Mouse (Mus musculus) cerebellum, adult (tissue): ENCODE measurements around the gene Cryzl1.

Source experiments
- ATAC-seq: cut with Nextera tagmentation; 2 replicates; pipeline ENCODE4 v1.9.2; 2017; ENCODE audit warnings: mild to moderate bottlenecking, moderate library complexity, mixed read lengths; ENCODE audit not compliant: insufficient number of reproducible peaks, low FRiP score, low TSS enrichment

Gene Cryzl1

DNA sequence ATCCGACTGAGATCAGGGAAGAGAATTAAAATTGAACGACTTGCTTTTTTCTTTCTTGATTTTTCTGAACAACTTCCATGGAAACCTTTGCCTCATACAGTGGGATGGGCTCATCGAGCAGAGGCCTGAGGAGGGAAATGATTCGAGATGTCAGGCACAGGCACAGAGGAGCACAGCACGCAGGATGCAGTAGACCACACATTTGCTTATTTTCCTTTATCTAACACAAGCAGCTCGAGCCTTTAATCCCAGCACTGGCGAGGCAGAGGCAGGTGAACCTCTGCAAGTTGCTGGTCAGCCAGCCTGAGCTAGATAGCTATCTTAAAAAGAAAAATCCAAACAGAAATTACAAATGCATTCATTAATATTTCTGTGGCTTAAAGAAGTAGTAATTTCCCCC lies 39.0 kb downstream of the Cryzl1 start:
- ATAC-seq, result no peak

DNA sequence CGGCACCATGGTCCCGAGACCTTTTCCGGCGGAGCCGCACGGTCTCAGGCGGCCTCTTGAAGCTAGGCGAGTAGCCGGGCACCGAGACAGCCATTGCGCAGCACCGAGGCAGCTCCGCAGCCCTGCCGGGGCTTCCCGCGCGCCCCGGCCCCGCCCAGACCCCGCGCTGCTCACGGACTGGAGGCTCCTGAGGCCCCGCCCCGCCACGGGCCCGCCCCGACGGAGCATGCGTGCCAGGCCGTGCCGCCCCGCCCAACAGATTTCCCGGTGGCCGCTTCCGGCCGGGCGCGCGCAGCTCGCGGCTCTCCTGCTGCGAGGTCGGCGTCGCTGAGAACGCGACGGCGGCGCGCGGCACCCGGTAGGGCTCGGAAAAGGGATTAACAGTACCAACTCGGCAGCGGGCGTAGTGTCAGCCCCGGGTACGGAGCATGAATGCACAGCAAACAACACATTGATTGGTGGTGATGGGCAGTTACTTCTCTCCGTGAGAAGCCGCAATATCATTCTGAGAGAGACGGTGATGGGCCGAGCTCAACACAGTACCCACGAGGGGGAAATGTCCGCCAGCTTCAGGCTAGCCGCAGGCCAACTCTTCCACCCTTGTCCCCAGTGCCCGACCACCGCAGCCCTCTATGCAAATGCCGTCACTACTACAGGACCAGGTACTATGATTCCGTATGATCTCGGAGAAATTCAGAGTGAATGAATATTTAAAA lies 40.0 kb downstream of the Cryzl1 start, which contains the start of gene Donson:
Donson (minus strand) TSS at position 152 of the 716 bp plus-strand sequence.
- ATAC-seq, result peak; percentile 95

DNA sequence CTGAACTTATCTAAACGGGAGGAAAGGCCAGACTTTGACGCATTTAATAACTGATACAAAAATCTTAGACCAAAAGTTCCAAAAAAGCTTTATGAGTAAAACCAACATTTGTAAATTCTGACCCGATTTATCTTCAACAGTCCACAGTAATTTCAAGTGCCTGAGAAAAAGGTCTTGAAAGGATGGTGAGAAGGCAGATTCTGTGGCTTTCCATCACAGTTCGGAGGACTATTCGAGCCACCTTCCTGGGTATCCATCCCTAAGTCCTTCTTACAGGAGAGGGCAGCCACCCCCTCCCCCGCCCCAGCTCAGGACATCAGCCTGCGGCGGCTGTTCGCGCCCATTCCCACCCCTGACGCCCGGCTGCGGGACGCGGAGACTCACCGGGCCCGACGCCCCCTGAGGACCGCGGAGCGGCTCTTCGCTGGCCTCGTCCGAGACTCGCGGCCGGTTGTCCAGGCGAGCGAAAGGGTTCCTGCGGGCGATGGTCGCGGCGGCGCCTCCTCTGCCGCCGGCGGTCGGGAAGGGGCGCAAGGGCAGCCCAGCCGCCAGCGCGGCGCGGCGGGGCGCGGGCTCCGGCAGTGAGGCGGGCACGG lies 40.7 kb downstream of the Cryzl1 start:
- no peak; the same call in 1 of the 2 replicates for ATAC-seq

DNA sequence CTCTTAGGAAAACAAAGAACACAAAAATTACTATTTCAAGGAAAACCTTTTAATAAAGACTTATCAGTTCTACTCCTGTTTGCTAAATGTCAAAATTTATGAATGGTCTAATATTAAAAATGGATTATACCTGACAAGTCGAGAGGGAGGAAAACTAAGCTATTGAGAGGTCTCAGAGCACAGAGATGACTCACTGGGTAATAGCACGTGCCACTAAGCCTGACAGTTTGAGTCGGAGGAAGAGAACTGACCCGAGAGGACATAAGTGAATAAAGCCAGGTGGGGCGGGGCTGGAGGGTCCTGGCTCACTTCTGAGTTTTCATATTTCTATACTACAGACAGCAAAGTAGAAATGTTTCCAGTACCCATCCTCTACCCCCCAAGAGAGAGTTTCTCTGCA lies 42.4 kb downstream of the Cryzl1 start:
- ATAC-seq, result no peak

DNA sequence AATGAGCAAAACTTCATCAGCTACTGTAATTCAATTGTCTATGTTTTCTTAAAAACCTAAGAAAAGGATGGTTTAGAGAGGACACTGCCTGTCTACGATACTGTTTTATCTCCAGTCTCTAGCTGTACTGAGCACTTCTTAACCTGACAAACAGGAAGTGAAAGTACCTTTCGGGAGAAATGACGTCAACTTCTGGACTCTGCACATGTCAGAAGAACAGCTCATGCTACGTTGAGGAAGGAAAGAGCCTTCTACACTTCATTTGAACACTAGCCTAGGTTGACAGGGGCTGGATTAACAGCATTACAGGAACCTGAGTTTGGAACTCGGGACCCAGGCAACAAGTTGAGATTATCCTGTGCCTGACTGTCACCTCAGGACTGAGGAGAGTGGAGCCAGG lies 43.2 kb downstream of the Cryzl1 start:
- ATAC-seq, result no peak

DNA sequence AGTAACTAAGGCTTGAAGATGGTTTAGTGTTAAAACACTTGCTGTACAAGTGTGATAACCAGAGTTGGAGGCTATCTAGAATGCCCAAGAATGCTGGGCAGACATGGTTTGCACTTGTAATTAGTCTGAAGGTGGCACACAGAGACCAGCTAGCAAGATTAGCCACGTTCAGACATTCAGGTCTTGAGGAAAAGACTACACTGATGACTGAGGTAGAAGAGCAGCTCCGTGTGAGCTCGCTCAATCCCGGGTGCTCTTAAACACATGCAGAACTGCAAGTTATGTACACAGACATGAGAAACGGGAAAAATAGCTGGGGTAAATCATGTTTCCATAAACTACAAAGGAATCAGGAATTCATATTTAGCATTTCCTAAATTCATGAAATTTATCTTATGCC lies 48.1 kb downstream of the Cryzl1 start:
- ATAC-seq, result no peak

DNA sequence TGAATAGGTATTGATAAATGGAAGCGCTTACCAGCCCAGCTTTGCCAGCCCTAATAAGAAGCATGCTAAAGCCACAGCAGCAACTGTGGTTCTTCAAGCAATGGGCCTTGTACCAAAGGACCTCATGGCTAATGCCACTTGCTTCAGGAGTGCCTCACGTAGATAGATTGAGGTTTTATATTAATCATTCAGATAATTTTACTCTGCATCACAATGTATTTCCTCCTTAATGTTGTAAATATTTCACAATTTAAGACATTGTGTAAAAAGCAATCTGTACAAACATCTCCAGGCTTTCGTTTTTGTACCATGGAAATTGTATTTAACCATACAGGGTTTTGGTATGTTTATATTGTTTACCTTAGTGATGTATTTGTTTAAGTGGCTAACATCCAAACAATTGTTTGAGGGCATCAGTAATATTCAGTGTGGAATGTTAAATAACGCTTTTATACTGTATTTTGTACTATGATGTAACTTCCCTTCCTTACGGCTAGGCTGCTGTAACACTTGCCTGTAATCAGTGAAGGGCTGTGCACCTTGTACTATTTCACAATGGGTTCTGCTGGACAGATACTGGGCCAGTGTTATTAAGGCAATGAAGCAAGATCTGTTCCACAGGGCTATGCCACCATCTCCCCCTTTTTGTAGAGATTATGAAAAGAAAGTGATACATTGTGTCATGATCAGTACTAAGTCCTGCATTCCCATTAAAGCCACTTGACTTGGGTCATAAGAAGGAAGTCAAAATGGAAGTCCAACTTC lies 50.4 kb downstream of the Cryzl1 start:
- ATAC-seq, result no peak

DNA sequence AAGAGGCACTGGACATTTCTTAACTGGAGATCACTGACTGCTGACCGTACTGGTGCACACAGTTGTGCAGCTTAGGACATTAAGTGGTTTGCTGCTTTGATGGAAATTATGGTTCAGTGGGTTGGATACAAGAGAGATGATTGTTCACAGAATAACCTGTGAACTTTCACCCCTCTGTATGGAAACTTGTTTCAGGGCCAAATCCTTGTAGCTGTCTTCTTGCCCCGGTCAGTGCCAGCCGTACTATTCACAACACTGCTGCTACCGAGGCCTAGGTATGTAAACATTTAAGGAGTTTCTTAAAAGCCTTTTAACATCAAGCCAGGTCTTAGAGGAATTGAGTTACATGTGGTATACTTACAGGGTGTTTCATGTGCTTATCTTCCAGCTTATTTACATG lies 54.3 kb downstream of the Cryzl1 start:
- no peak for ATAC-seq

DNA sequence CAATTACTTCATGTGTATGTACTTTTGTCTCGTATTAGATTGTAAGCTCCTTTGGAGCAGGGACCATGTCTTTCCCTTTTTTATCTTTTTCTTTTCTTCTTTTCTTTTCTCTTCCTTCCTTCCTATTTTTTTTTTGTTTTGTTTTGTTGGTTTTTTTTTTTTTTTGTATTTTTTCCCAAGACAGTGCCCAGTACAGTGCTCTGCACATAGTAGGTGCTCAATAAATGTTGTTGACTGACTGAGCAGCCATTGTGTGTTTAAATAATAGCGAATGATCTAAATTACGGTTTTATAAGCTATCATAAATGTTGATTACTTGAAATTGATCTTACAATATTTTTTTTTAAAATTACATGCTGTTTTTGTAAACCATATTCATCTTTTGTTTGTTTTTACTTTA lies 65.0 kb downstream of the Cryzl1 start:
- ATAC-seq, result no peak

DNA sequence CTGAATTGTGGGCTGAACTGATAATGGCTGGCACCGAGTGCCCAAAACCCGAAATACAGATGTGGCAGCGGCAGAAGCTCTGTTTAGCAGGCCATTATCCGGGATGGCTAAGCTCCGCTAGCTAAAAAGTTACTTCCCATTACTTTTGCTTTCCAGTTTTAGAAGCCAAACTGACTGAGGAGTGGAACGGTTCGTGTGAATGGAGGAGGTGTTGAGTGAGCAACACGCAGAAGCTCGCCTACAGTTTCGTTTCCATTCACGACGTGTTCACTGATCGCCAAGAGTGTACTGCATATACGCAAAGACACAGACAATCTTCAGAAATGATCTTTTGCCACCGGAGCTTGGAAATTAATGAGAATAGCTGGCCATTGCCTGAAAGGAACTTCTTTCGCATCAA lies 66.4 kb downstream of the Cryzl1 start:
- no peak for ATAC-seq

DNA sequence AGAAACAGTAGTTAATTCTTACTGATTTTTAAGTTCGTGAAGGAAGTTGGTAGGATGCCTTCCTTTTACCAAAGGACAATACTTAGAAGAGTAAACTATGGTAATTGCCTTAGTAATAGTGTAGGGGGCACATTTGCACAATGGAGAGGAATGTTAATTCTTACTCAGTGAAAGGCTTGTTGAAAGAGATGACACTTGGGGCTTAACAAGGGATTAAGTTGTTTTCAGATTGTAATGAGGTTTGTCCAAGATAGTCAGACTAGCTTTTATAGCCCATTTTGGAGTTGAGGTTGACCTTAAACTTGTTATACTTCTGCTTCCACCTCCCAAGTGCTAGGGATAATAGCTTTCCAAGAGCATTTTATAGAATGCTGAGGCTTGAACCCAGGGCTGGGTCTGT lies 67.4 kb downstream of the Cryzl1 start:
- no peak for ATAC-seq

DNA sequence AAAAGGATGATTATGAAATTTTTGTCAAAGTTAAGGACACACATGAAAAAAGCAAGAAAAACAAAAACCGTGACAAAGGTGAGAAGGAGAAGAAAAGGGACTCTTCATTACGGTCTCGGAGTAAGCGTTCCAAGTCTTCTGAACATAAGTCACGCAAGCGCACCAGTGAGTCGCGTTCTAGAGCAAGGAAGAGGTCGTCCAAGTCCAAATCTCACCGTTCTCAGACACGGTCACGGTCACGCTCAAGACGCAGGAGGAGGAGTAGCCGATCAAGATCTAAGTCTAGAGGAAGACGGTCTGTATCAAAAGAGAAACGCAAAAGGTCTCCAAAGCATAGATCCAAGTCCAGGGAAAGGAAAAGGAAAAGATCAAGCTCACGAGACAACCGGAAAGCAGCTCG lies 69.0 kb downstream of the Cryzl1 start:
- ATAC-seq, result no peak

DNA sequence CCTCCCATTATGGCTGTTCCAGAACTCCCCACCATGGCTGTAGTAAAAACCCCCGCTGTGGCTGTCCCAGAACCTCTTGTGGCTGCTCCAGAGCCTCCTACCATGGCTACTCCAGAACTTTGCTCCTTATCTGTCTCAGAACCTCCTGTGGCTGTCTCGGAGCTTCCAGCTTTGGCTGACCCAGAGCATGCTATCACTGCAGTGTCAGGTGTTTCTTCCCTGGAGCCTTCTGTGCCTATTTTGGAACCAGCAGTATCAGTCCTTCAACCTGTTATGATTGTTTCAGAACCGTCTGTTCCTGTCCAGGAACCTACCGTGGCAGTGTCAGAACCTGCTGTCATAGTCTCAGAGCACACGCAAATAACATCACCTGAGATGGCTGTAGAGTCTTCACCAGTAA lies 70.3 kb downstream of the Cryzl1 start:
- ATAC-seq, result no peak

DNA sequence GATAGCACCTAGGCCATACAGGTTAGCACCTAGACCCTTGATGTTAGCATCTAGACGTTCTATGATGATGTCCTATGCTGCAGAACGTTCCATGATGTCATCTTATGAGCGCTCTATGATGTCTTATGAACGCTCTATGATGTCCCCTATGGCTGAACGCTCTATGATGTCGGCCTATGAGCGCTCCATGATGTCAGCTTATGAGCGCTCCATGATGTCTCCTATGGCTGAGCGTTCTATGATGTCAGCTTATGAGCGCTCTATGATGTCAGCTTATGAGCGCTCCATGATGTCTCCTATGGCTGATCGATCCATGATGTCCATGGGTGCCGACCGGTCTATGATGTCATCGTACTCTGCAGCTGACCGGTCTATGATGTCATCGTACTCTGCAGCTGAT lies 71.5 kb downstream of the Cryzl1 start:
- ATAC-seq, result no peak

DNA sequence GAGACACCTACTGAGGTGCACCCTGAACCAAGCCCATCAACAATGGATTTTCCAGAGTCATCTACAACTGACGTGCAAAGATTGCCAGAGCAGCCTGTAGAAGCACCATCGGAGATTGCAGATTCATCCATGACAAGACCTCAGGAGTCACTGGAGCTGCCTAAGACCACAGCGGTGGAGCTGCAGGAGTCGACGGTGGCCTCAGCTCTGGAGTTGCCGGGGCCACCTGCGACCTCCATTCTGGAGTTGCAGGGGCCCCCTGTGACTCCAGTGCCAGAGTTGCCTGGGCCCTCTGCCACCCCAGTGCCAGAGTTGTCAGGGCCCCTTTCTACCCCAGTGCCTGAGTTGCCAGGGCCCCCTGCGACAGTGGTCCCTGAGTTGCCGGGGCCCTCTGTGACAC lies 73.5 kb downstream of the Cryzl1 start:
- ATAC-seq, result no peak

DNA sequence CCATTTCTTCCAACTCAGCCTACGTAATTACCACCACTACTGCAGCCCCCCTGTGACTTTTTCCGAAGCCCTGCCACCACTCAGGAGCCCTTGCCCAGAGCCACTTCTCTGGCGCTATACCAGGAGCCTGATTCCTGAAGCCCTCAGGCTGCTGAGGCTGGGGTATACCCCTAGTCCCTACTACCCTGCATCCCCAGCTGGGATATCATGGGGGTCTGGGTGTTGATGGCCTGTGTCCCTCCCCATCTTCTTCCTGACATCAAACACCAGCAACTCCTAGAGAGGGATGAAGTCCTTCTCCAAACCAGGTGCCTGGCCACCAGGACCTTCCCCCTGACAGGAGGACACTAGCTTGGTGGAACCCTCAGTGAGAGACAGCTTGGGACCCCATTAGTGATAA lies 76.6 kb downstream of the Cryzl1 start:
- no peak for ATAC-seq

DNA sequence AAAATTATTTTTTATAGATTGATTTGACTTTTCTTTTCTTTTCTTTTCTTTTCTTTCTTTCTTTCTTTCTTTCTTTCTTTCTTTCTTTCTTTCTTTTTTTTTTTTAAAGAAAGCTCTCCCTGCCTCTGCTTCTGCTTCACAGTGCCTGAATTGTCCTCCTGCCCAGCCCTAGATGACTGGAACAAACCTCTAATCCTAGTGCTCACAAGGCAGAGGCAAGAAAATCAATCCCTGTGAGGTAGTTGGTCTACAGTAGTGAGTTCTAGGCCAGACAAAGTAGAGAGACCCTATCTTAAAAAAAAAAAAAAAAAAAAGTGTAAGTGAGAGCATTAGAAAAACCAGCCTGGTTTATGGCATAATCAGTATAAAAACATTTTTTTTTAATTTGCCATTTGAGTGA lies 79.0 kb downstream of the Cryzl1 start:
- no peak for ATAC-seq

DNA sequence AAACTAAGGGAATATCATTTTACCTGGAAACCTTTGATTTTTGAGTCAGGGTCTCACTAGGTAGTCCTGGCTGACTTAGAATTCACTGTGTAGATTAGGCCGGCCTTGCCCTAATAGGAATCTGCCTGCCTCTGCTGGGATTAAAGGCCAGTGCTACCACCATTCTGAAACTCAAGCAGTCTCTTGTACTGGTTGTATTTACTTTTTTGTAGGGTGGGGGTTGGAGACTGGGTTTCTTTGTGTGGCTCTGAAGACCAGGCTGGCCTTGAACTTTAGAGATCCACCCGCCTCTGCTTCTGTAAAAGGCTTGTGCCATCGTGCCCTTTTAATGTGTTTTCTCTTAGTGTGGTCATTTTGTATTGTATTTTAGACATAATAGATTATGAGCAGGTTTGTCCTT lies 79.5 kb downstream of the Cryzl1 start:
- ATAC-seq, result no peak

DNA sequence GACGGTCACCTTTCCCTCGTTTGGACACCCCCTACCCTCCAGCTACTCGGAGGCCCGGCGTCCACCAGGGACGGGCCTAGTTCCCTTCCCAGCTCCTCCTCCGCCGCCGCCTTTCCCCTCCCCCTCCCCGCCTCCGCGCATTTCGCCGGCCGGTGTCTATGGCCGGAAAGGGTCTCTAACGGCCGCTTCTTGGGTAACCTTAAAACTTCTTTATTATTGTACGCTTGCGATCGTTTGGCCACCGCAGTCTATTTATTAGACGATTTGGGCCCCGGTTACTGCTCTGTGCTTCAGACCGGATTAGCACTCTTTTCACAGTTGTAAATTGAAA lies 80.6 kb downstream of the Cryzl1 start:
- no peak for ATAC-seq

DNA sequence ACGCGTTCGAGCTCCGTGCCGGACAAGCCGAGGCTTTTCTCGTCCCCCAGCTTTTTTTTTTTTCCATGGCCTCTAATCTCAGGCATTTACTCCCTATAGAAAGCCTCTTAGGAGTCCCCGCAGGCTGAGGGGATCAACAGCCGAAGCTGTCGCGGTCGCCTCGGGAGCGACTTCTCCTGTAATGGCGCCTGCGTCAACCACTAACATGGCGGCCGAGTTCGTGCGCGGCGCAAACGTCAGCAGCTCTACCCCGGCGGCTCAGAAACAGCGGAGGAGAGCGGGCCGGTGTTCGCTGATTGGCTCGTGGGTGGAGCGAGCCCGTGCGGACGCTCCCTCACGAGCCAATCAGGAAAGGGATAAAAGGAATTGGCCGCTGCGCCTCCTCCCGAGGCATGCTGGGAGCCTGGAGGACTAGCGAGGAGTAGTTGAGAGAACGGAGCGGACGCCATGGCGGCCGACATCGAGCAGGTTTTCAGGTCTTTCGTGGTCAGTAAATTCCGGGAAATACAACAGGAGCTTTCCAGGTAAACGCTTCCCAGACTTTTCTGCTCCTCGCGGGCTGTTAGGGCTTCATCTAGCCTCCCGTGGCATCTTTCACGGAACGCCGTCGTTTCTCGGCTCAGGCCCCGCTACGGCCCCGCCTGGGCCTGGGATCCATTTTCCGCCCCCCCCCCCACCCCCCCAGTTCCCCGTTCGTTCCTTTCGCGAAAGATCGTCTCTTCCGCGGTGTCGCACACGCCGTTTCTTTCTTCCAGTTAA lies 81.1 kb downstream of the Cryzl1 start, which contains the start of gene Son:
Son (plus strand) TSS at position 46 of the 759 bp plus-strand sequence.
- peak; percentile 95 for ATAC-seq
